Mouse (Mus musculus) natural killer cell, adult 2 months (primary cell): ENCODE results near the gene Cdh26.

Experiments
- DNase-seq, 2 experiments: peaks; one replicate each; pipeline ENCODE4 v3.0.0; 2022; ENCODE audit warnings: low spot score in 2 of 2

The Cdh26 gene

GRCm38 (mm10) chr2:178430231-178430630 lies at the start of gene Cdh26:
Cdh26 (plus strand) TSS chr2:178430531.
- DNase-seq: no peak

- no peak for DNase-seq
Observed at GRCm38 (mm10) chr2:178407053-178407815, 23.1 kb upstream of the Cdh26 start, which contains the start of gene Sycp2. Sycp2 (minus strand) TSS chr2:178407685.

- DNase-seq: no peak
Observed at GRCm38 (mm10) chr2:178409024-178409423, 21.3 kb upstream of the Cdh26 start.

GRCm38 (mm10) chr2:178410286-178410685 lies 20.0 kb upstream of the Cdh26 start:
- DNase-seq: no peak

- no peak for DNase-seq
Observed at GRCm38 (mm10) chr2:178412598-178412997, 17.7 kb upstream of the Cdh26 start.

- DNase-seq: no peak
Observed at GRCm38 (mm10) chr2:178413081-178413480, 17.2 kb upstream of the Cdh26 start.

- no peak for DNase-seq
Observed at GRCm38 (mm10) chr2:178413481-178414260, 16.7 kb upstream of the Cdh26 start.

- DNase-seq: no peak
Observed at GRCm38 (mm10) chr2:178414261-178415149, 15.8 kb upstream of the Cdh26 start, which contains the start of the genes Ppp1r3d and Fam217b. Ppp1r3d (minus strand) TSS chr2:178414472. Fam217b (plus strand) TSS chr2:178414524.

- no peak for DNase-seq
Observed at GRCm38 (mm10) chr2:178415150-178415448, 15.2 kb upstream of the Cdh26 start.

GRCm38 (mm10) chr2:178416427-178416826 lies 13.9 kb upstream of the Cdh26 start:
- no peak for DNase-seq

GRCm38 (mm10) chr2:178416970-178417369 lies 13.4 kb upstream of the Cdh26 start:
- DNase-seq: no peak

- no peak for DNase-seq
Observed at GRCm38 (mm10) chr2:178420576-178420975, 9.8 kb upstream of the Cdh26 start.

GRCm38 (mm10) chr2:178421603-178422002 lies 8.7 kb upstream of the Cdh26 start:
- no peak for DNase-seq

GRCm38 (mm10) chr2:178422186-178422585 lies 8.1 kb upstream of the Cdh26 start:
- DNase-seq: no peak

- DNase-seq: no peak
Observed at GRCm38 (mm10) chr2:178423223-178423622, 7.1 kb upstream of the Cdh26 start.

GRCm38 (mm10) chr2:178426229-178426628 lies 4.1 kb upstream of the Cdh26 start:
- DNase-seq: no peak

- no peak for DNase-seq
Observed at GRCm38 (mm10) chr2:178427181-178427580, 3.1 kb upstream of the Cdh26 start.

- no peak for DNase-seq
Observed at GRCm38 (mm10) chr2:178428183-178428582, 2.1 kb upstream of the Cdh26 start.

GRCm38 (mm10) chr2:178428676-178429075 lies 1.7 kb upstream of the Cdh26 start:
- no peak for DNase-seq

GRCm38 (mm10) chr2:178429426-178429825 lies 905 bp upstream of the Cdh26 start:
- no peak for DNase-seq

GRCm38 (mm10) chr2:178433495-178433894 lies 3.2 kb downstream of the Cdh26 start:
- no peak for DNase-seq

GRCm38 (mm10) chr2:178433903-178434302 lies 3.6 kb downstream of the Cdh26 start:
- no peak for DNase-seq
